Mouse (Mus musculus) megakaryocyte, embryonic 14.5 days (primary cell): Measurements from ENCODE around the gene Il10rb.

Source experiments
- FLI1 ChIP-seq: IDR thresholded peaks from 2 replicates; pipeline ENCODE4 v1.6.1; 2012; ENCODE audit warnings: low read length, inconsistent platforms, mixed read lengths
- GATA1 ChIP-seq: IDR thresholded peaks from 3 replicates; pipeline ENCODE4 v1.6.1; 2012; ENCODE audit warnings: mixed read lengths, low read length, inconsistent platforms, borderline replicate concordance

DNA sequence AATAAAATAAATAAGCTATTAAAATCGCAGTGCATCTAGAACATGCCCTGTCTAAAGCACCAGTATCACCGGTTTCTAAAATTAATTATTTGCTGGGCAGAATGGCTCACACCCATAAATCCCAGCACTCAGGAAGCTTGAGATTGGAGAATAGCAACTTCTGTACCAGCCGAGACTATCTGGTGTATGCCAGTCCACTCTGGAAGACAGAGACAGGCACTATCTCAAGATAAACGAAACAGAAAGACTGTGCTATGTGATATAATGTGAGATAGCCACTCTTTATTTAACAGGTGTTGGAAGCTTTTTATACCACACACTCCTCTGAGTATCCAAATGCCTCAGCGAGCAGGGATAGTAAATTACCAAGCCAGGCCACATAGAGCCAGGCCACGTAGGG lies 65.5 kb downstream of the Il10rb start:
- TF ChIP-seq GATA1 (no peak), FLI1 (no peak)
